Mouse (Mus musculus) B cell, adult 62 days (primary cell): Measurements from ENCODE around the gene Clasp1. TPM values are rescaled to one million over a fixed set of nuclear protein-coding genes. Genes with fewer than 3 reads are reported as not detected.

Experiments used
- total RNA-seq: library from RNA; stranded (reverse); gene quantifications from 4 replicates; pipeline ENCODE4 v1.2.4, GENCODE M21; 2023

Gene Clasp1
- 133 to 150 TPM (median 141 TPM) in 4 replicates for total RNA-seq

DNA sequence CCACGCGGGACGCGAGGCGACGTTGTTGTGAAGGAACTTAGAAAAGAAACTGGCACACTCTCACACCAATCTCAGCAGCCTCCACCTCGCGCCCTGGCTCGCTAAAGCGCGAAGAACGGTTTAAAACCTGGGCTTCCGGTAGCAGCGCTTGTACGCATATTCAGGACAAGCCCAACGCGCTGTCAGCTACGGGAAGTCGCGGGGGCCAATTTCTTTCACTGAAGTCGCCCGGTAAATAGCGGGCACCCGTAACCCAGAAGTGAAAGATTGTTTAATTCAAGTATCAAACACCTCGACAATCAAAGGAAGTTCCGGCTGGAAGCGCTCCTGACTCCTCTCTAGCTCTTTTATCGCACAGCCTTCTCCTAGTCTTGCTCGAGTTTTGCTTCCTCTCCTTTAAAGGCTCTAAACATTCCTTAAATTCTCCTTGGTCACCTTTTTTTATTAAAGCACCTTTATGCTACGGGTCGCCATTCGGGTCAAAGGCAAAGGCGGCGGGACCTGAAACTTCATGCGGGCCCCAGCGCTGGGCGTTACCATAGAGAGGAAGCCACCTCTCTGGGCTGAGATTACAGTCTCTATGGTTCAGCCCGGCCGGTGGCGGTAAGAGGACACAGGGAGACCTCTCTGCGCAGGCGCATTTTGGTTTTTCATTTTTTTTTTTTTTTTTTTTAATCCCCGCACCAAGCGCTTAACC lies at the start of gene Clasp1:
Gene Clasp1, plus strand, starts transcription at position 302 of the 697 bp plus-strand sequence.

DNA sequence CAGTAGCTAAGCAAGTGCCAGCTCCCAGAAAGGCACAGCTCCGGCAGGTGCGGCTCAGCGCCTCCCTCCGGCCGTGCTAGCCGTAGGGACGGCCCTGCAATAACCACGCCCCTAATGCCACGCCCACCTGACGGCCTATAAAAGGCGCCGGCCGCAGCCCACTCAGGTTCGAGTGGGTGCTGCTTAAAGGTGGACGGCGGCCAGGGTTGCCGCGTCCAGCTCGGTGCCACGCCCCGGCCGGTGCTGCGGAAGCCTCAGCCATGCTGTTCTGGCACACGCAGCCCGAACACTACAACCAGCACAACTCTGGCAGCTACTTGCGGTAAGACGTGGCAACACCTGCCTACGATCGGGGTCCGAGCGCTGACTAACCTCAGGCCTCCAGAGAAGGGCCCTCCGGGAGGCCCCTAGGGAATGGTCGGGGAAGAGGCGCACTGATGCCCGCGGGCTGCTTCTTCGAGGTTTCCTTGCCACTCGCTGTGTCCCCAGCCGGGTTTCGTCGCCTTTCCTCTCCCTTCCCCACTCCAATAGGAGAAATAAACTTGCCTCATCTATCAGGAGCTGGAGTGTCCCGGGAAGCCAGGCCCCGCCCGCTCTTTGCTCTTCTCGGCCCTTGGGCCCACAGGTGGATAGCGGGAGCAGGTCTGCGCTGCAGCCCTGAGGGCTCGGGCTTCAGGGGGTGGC lies 239.1 kb downstream of the Clasp1 start, which contains the start of gene Tfcp2l1:
Gene Tfcp2l1, plus strand, starts transcription at position 165 of the 684 bp plus-strand sequence.

Other genes starting within 250 kb of the Clasp1 start
- gene Gm29106, start 212.5 kb upstream of the Clasp1 start, total RNA-seq, result not detected in 4 replicates
- 81.7 to 90.6 TPM (median 86.0 TPM) in 4 replicates for gene Tsn, start 77.3 kb upstream of the Clasp1 start, total RNA-seq
- 31.2 to 37.7 TPM (median 37.4 TPM) in 4 replicates for gene Nifk, start 67.2 kb upstream of the Clasp1 start, total RNA-seq
- gene Tfcp2l1, start 238.9 kb downstream of the Clasp1 start, total RNA-seq, result 0.97 TPM in 1 of 4 replicates, not detected in the others